15 mouse cellular contexts compared by ENCODE assay signal in the genomic region with DNA sequence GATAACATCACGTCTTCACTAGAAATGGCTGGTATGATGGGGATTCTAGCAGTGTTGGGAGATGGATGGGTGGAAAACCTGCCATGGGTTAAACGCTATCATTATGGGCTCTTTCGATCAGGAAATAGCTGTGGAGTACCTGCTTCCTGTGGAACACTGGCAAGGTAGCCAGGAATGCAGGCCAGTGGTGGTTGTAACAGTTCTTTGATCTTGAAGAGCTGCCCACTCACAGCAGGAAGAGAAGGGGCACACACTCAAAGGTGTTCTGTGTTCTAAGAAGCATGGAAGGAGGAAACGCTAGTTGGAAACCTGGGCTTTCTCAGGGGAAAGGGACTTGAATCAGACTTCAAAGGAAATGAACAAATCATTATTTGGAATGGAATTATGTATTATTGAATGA.
"Had no signal": no experiment of that assay in that cellular context is flagged by ENCODE, and none has a peak within 500 bp of the region (broad histone marks: within the 10 kb centered on the region; RNA-seq: fewer than 3 reads in every experiment).

No protein-coding gene starts in this region.

- ATAC-seq: intestine, embryonic 15.5 days; liver, postnatal 0 days had no signal

- H3K4me2 ChIP-seq: intestine, embryonic 15.5 days; limb, embryonic 12.5 days; liver, embryonic 13.5 days; neural tube, embryonic 13.5 days had no signal

- H3K9me3 ChIP-seq: intestine, embryonic 15.5 days; limb, embryonic 12.5 days; liver, embryonic 13.5 days; midbrain, embryonic 10.5 days; neural tube, embryonic 13.5 days had no signal

- H3K27me3 ChIP-seq: intestine, embryonic 15.5 days; liver, embryonic 13.5 days; neural tube, embryonic 13.5 days had no signal

- H3K4me1 ChIP-seq: intestine, embryonic 15.5 days; liver, embryonic 13.5 days had no signal

- H3K36me3 ChIP-seq: intestine, embryonic 15.5 days; limb, embryonic 12.5 days; liver, embryonic 13.5 days; midbrain, embryonic 10.5 days; neural tube, embryonic 13.5 days had no signal

- DNase-seq: kidney, adult 18-20 months; kidney, postnatal 25 days; liver; liver, embryonic 13.5 days; liver, postnatal 0 days; midbrain, embryonic 14.5 days; retina, postnatal 1 day; right cerebral cortex, postnatal 4 days; spleen, adult 18-20 months; thymus, adult 18-20 months; thymus, postnatal 14 days had no signal

- H3K4me3 ChIP-seq: intestine, embryonic 15.5 days; limb, embryonic 12.5 days; liver, embryonic 13.5 days; midbrain, embryonic 10.5 days; neural tube, embryonic 13.5 days had no signal

- H3K27ac ChIP-seq: intestine, embryonic 15.5 days; limb, embryonic 12.5 days; liver, embryonic 13.5 days; midbrain, embryonic 10.5 days; neural tube, embryonic 13.5 days had no signal

- H3K9ac ChIP-seq: intestine, embryonic 15.5 days; limb, embryonic 12.5 days; liver, embryonic 13.5 days; liver, postnatal 0 days; neural tube, embryonic 13.5 days had no signal
